Mouse (Mus musculus) splenic B cell, adult 2 months (primary cell): Measurements from ENCODE around the gene Tlcd2.

ENCODE experiments used
- DNase-seq: peaks from one replicate; pipeline ENCODE4 v3.0.0-alpha.2; 2011; ENCODE audit warnings: low read depth, low spot score
- H3K27me3 ChIP-seq: 2 replicates; pipeline ENCODE4 v1.6.1; 2012; ENCODE audit warnings: mild to moderate bottlenecking, low read length, moderate library complexity, mixed read lengths; ENCODE audit not compliant: control insufficient read depth, poor library complexity, insufficient read depth, severe bottlenecking
- H3K36me3 ChIP-seq: 2 replicates; pipeline ENCODE4 v1.6.1; 2012; ENCODE audit warnings: mild to moderate bottlenecking, low read length, moderate library complexity, mixed read lengths; ENCODE audit not compliant: control insufficient read depth, poor library complexity, insufficient read depth, severe bottlenecking

The Tlcd2 gene

GRCm38 (mm10) chr11:75438804-75439203 lies 22.7 kb upstream of the Tlcd2 start:
- no peak for DNase-seq
- no peaks in the 10 kb centered on the region for H3K27me3 ChIP-seq

GRCm38 (mm10) chr11:75439363-75439762 lies 22.2 kb upstream of the Tlcd2 start, which contains the start of gene Serpinf2:
Gene Serpinf2, minus strand, starts transcription at chr11:75439591.
- peaks cover 6% of the 10 kb centered on the region for H3K36me3 ChIP-seq
- no peaks in the 10 kb centered on the region for H3K27me3 ChIP-seq
- DNase-seq: no peak

More at GRCm38 (mm10) chr11:75438804-75439203, 22.7 kb upstream of the Tlcd2 start:
- H3K36me3 ChIP-seq: peaks cover 6% of the 10 kb centered on the region

GRCm38 (mm10) chr11:75439951-75440350 lies 21.6 kb upstream of the Tlcd2 start:
- no peak for DNase-seq

DNA sequence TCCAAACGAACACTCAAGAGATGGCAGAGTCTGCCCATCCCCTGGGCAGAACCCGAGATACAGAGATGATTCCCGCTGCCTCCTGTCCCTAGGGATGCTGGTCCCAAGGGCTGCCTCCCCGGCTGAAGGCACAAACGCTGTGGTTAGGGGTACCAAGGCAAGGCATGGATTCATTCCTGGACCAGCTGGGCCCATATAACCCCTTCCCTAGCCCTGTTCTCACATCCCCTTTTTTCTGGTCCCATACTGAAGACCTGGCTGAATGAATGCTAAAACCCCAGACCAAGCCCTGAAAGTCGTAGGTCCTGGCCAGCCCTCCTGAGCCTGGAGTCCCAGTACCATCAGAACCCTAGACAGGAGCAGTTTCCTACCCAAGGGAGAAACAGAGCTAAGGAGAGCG lies 20.5 kb upstream of the Tlcd2 start:
- Histone ChIP-seq H3K36me3 (peaks cover 15% of the 10 kb centered on the region), H3K27me3 (no peaks in the 10 kb centered on the region)
- DNase-seq: no peak

More at GRCm38 (mm10) chr11:75439951-75440350, 21.6 kb upstream of the Tlcd2 start:
- H3K27me3 ChIP-seq: no peaks in the 10 kb centered on the region
- H3K36me3 ChIP-seq: peaks cover 9% of the 10 kb centered on the region

DNA sequence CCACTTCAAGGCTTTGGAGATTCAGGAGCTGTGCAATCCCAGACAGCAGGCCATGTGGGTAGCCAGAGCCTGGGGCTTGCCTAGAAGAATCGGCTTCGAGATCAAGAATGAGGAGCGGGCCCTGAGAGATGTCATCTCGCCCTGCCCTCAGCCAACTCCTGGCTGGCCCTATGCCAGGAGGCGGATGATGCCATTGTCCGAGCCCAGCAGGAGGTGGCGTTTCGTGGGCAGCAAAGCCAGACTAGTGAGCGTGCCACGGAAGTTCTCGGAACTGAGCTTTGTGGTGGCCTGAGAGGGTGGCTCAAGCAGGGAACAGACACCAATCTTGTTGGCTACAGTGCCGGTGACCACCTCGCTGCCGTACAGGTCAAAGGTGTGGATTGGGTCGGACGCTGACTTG lies 19.9 kb upstream of the Tlcd2 start:
- Histone ChIP-seq H3K27me3 (no peaks in the 10 kb centered on the region), H3K36me3 (peaks cover 17% of the 10 kb centered on the region)
- no peak for DNase-seq

- Histone ChIP-seq H3K27me3 (no peaks in the 10 kb centered on the region), H3K36me3 (peaks cover 22% of the 10 kb centered on the region)
- no peak for DNase-seq
Observed at GRCm38 (mm10) chr11:75443711-75444110, 17.8 kb upstream of the Tlcd2 start.

- Histone ChIP-seq H3K27me3 (no peaks in the 10 kb centered on the region), H3K36me3 (peaks cover 23% of the 10 kb centered on the region)
- no peak for DNase-seq
Observed at GRCm38 (mm10) chr11:75448575-75448974, 12.9 kb upstream of the Tlcd2 start.

DNA sequence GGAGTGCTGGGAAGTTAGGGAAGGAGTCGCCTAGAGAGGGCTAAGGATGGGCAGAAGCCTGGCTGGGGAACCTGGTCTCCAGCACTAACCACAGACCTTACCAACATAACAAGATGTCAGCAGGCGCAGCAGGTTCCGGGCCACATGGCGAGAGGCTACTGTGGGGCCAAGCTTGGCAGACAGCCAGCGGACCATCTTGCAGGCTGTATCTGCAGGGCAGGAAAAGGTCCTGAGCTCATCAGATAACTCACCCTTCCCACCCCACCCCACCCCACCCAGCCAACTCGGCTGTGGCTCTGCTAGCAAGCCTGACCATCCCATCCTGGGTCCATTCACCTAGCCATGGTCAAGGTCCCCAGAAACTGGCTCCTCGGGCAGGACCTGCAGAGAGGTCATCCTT lies 11.8 kb upstream of the Tlcd2 start:
- Histone ChIP-seq H3K36me3 (peaks cover 21% of the 10 kb centered on the region), H3K27me3 (no peaks in the 10 kb centered on the region)
- no peak for DNase-seq

DNA sequence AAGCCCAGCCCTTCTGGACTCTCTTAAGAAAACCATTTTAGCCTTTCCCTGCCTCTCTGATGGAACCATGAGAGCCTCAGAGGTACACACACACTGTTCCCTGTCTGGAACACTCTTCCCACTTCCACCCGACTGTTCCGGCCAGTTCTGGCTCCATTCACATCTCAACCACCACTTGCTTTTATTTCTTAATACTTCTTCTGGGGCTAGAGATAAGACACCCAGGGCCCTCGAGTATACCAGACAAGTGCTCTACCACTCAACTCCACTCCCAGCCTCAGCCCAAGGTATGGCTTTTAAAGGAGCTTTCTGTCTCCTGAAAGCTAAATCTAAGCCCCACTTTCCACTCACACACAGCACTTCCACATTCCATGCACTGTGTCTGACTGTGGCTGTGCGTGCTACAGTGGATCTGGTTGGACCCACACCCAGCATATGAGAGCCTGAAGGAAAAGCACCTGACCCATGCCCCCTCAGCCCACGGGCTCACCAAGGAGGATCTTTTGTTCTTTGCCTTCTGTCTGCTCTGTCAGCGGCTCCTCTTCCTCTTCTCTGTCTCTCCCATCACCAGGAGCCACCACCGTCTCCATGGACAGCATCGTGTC lies 11.1 kb upstream of the Tlcd2 start:
- H3K27me3 ChIP-seq: no peaks in the 10 kb centered on the region
- DNase-seq: no peak
- peaks cover 16% of the 10 kb centered on the region for H3K36me3 ChIP-seq

DNA sequence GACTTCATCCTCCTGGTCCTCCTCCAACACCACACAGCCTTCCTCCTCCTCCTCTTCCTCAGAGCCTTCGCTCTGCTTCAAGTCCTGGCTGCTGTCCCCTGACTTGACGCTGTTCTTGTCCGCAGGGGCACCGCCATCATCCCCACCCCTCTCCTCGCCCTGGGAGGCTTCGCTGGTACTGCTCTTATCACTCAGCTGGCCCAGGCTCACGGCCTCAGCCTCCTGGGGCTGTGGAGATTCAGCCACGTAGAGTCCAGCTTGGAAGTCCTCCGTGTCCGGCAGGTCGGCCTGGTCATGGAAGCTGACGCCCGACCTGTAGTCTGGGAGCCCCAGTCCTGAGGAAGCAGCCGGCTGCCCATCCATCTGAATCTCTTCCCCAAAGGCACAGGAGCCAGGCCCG lies 10.6 kb upstream of the Tlcd2 start:
- Histone ChIP-seq H3K36me3 (peaks cover 14% of the 10 kb centered on the region), H3K27me3 (no peaks in the 10 kb centered on the region)
- no peak for DNase-seq

DNA sequence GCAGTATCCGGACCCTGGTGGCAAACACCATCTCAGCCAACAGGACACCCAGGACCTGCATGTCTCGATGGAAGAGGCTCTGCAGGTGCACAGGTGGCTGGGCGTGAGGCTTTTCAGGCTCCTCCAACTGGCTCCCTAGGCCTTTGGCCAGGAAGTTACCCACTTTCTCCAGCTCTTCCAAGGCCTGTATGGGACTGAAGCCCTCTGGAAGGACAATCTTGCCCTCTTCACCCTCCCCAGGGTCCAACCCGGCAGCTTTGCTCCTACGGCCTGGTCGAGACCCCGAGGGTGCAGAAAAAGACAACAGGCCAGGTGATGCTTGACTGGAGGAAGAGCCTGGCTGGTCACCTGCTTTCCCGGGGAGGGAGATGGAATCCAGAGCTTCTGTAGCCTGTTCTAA lies 9.4 kb upstream of the Tlcd2 start:
- DNase-seq: no peak
- H3K36me3 ChIP-seq: peaks cover 12% of the 10 kb centered on the region
- no peaks in the 10 kb centered on the region for H3K27me3 ChIP-seq

- DNase-seq: no peak
- Histone ChIP-seq H3K36me3 (peaks cover 8% of the 10 kb centered on the region), H3K27me3 (no peaks in the 10 kb centered on the region)
Observed at GRCm38 (mm10) chr11:75452812-75453557, 8.5 kb upstream of the Tlcd2 start.

GRCm38 (mm10) chr11:75453991-75454930 lies 7.3 kb upstream of the Tlcd2 start, which contains the start of gene Wdr81:
Gene Wdr81, minus strand, starts transcription at chr11:75454717.
- Histone ChIP-seq H3K36me3 (peaks cover 3% of the 10 kb centered on the region), H3K27me3 (no peaks in the 10 kb centered on the region)
- DNase-seq: peak; percentile 96

GRCm38 (mm10) chr11:75455041-75455736 lies 6.3 kb upstream of the Tlcd2 start:
- Histone ChIP-seq H3K27me3 (no peaks in the 10 kb centered on the region), H3K36me3 (peaks cover 3% of the 10 kb centered on the region)
- peak; percentile 84 for DNase-seq
